Mouse (Mus musculus) C2C12 (cell line): ENCODE results near the gene C1qtnf5.

ENCODE experiments used
- CTCF ChIP-seq: IDR thresholded peaks from one replicate; pipeline ENCODE4 v1.5.1; 2011; ENCODE audit not compliant: control insufficient read depth, insufficient read depth, insufficient read length
- FOSL1 ChIP-seq: IDR thresholded peaks from one replicate; pipeline ENCODE4 v1.8.0; 2011; ENCODE audit warnings: mild to moderate bottlenecking, low read length; ENCODE audit not compliant: poor library complexity, insufficient read depth, severe bottlenecking
- MAX ChIP-seq: IDR thresholded peaks from one replicate; pipeline ENCODE4 v1.6.1; 2011; ENCODE audit warnings: mild to moderate bottlenecking, control low read depth
- MYOD1 ChIP-seq: IDR thresholded peaks from one replicate; pipeline ENCODE4 v1.6.1; 2011; ENCODE audit warnings: low read depth; ENCODE audit not compliant: control insufficient read depth, insufficient read length
- MYOG ChIP-seq: IDR thresholded peaks from one replicate; pipeline ENCODE4 v1.6.1; 2011; ENCODE audit not compliant: control insufficient read depth, insufficient read length; ENCODE audit errors: extremely low read depth
- USF1 ChIP-seq: IDR thresholded peaks from one replicate; pipeline ENCODE4 v1.6.1; 2011; ENCODE audit warnings: low read depth, mild to moderate bottlenecking, control low read depth, moderate library complexity

DNA sequence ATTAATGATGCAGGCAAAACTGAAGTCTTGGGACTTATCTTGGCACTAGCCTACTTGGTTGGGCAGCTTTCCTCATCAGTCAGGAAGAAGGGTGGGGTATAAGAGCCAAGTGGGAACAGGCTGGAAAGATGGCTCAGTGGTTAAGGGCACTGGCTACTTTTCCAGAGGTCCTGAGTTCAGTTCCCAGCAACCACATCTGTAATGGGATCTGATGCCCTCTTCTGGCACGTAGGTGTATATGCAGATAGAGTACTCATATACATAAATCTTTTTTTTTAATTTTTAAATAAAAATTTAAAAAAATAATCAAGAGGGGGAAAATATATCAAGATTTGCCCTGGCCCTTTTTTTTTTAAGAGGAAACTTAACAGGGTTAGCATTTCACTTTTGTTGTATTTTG lies 41.9 kb upstream of the C1qtnf5 start:
- TF ChIP-seq CTCF (no peak), MAX (no peak), USF1 (no peak), MYOD1 (no peak), MYOG (no peak), FOSL1 (no peak)
